Mouse (Mus musculus): ENCODE measurements around the gene Mmp11. TPM values are rescaled to one million over a fixed set of nuclear protein-coding genes. Genes with fewer than 3 reads are reported as not detected.

Gene Mmp11
- total RNA-seq (2021) = 1 to 10 TPM; 5.0 to 5.2 TPM
- long read RNA-seq, experiment 1, transcript Mmp11-201 (8 exons, 2,288 nt) = major isoform, 6 of 8 reads
- long read RNA-seq, experiment 1, partial matches to known transcripts = 0 of 8 reads
- long read RNA-seq, experiment 1, other reads (novel, unspliced or antisense) = 1 of 8 reads
- long read RNA-seq, experiment 2, partial matches to known transcripts = 2 of 4 reads
- long read RNA-seq, experiment 2, other reads (novel, unspliced or antisense) = 1 of 4 reads

DNA sequence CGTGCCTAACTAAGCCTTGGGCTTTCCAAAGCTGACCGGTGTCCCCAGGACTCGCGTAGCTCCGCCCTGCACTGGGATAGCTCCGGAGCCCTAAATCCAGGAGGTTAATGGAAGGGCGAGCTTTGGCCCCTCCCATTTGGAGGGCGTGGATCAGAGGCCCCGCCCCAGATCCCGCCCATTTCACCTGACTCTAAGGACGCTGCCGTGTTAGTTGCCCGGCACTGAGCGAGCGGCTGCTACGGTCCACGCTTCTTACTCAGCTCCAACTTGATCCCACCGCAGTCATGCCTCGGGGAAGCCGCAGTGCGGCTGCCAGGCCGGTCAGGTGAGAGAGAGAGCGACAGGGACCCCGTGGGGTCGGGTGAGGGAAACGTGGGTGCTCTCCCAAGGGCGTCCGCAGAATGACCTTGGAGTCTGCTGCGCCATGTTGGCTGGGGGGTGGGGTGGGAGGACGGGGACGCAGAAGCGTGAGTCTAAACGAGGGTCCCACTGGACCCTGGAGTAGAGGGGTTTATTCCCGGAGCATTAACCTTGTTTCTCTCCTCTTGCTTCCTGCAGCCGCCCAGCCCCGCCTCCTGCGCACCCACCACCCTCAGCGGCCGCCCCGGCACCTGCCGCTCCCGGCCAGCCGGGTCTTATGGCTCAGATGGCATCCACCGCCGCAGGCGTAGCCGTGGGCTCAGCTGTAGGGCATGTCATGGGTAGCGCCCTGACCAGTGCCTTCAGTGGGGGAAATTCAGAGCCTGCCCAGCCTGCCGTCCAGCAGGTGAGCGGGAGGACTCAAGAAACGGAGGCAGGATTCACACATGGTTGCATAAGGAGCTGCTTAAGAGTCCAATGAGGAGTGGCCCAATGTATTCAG, at the start of gene Mmp11:
TSS of gene Mmp11 (minus strand) at position 817 of the 862 bp plus-strand sequence.
- peak; percentile 79 to 80 for DNase-seq

DNA sequence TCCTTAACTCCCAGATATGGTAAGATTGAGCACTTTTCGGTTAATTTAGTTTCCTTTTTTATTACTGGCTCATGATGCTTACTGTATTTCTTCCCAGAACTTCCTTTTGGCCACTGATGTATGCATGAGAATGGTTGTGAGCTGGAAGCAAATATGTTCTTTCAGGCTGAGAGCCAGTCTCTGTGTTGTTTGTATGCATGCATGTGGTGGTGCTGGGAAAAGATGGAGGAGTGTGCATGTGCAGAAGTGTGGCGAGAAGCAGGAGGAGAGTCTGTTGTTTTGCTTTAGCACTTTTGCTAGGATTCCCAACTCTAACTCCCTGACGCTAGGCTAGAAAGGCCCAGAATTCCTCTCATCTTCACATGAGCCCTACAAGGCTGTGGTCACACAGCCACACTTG, 43.1 kb upstream of the Mmp11 start:
- no peak for DNase-seq

DNA sequence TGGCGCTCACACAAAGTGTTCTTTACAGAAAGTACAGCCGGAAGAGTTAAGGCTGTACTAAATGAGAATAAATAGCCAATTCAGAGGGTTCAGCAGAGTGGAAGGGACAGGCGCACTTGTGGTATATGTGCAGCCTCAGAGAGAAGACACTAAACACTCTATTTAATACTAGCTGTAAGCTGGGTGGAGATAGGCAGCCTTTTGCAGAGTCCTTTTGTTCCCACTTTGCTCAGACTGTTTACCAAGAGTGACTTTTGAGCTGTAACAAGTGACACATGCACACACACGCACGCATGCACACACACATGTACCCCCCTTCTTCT, 42.5 kb upstream of the Mmp11 start:
- no peak for DNase-seq

DNA sequence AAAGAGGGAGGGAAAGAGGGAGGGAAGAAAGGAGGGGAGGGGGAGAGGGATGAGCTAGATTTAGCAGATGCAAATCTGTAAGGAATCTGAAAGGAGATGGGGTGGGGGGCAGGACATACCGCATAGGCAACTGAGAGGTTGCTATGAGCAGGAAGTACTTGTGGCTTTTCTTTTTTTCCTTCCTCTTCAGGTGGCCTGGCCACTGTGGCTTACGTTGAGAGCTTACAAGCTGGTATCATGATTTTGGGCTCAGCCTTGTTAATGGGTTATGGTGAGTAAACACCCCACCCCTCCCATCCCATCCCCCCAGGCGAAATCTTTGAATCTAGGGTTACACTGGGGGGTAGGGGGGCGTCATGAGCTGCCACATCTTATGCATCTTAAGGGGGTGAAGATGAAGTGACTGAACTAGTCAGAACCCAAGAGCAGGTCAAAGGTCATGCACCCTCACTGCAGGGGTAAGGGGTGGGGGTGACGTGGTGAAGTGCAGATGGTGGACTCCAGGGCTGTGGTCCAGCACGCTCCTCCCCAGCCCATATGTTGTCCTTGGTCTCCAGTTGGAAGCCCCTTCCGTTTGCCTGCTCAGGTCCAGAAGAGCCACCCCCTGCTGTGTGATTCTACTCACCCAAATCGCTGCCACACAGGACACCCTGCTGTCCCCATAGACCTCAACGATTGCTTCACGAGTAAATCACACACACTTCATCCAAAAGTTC, 42.0 kb upstream of the Mmp11 start:
- no peak for DNase-seq

DNA sequence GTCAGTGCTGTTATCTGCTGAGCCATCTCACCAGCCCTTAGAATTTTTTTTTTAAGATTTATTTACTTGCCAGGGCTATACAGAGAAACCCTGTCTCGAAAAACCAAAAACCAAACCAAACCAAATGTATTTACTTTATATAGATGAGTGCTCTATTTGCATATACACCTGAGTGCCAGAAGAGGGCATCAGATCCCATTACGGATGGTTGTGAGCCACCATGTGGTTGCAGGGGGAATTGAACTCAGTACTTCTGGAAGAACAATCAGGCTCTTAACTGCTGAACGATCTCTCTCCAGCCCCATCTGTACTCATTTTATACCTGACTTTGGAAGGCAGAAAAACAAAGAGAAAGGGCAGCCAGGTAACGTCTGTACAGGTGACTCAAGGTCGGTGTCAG, 38.9 kb upstream of the Mmp11 start:
- no peak for DNase-seq

DNA sequence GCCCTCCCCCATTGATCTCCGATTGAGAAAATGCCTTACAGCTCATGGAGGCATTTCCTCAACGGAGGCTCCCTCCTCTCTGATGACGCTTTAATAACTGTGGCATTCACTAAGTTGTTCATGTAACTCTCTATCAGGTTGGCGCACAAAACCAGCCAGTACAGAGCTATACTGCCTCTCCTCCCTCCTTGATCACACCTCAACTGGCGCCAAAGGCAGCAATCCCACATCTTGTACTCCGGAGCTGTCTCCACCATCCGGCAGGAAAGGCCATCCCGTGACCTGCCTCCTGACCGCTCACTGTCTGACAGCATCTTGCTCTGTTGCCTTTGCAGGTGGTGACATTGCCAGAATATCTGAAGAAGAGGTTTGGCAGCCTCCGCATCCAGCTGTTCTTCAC, 37.5 kb upstream of the Mmp11 start:
- DNase-seq = no peak

DNA sequence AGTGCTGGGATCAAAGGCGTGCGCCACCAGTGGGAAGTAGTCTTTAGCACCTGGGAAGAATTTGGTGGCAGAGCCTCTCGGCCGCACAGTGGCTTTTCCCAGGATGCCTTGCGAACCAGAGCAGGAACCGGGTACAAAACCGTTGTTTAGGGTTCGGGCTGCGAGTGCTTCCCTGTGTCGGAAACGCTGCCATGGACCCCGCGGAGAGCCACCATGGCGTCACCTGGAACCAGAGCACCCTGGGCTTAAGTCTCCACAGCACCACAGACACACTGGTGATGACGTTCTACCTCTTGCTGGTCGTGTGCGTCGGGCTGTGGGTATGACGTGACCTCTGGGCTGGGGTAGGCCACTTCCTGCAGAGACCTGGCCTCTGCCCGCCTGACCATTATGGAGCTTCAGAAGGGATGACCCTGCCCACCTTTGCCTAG, 18.1 kb upstream of the Mmp11 start, which contains the start of gene Gm5134:
TSS of gene Gm5134 (plus strand) at position 134 of the 431 bp plus-strand sequence.
- no peak for DNase-seq

DNA sequence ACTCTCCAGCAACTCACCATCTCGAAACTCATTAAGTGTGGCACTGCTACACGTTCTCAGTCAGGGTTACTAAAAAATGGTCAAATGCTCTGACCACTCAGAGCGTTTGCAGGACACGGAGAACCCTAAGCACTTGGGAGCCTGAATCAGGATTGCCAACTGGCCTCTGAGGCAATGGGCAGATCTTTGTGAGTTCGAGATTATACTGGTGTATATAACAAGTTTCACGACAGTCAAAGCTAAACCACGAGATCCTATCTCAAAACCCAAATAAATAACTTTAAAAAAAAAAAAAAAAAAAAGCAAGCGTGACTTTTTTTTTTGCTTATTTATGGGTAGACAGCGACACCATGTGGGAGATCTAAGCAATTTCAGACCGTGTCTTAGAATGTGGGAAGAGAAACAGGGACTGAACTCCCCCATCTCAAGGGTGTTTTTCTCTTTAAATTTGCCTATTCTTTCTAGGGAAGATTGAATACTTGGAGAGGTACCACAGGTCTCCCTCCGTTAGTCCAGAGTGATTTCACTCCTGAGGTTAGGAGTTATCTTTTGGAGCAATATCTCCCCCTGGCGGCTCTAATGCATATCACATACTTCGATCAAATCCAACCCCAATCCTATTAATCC, 15.2 kb upstream of the Mmp11 start:
- peak in 1 of 2 experiments; percentile 78 for DNase-seq

DNA sequence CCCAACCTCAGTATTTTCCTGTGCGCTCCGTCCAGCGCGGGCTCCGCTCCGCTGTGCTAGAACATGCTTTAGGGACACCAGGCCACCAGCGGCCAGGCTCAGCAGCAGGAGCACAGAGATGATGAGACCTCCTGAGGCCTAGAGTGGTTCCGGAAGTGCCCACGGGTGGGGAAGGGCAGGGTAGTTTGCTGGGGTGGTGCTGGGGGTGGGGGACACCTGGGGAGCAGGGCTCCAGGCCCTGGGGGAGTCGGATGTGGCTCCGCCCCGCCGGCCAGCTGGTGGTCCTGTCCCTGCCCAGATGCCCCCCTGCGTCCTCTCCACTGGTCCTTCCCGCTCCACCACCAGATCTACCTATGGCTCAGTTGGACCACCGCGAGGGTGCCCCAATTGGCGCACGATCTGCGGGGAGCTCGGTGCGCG, 14.5 kb upstream of the Mmp11 start:
- DNase-seq = no peak

DNA sequence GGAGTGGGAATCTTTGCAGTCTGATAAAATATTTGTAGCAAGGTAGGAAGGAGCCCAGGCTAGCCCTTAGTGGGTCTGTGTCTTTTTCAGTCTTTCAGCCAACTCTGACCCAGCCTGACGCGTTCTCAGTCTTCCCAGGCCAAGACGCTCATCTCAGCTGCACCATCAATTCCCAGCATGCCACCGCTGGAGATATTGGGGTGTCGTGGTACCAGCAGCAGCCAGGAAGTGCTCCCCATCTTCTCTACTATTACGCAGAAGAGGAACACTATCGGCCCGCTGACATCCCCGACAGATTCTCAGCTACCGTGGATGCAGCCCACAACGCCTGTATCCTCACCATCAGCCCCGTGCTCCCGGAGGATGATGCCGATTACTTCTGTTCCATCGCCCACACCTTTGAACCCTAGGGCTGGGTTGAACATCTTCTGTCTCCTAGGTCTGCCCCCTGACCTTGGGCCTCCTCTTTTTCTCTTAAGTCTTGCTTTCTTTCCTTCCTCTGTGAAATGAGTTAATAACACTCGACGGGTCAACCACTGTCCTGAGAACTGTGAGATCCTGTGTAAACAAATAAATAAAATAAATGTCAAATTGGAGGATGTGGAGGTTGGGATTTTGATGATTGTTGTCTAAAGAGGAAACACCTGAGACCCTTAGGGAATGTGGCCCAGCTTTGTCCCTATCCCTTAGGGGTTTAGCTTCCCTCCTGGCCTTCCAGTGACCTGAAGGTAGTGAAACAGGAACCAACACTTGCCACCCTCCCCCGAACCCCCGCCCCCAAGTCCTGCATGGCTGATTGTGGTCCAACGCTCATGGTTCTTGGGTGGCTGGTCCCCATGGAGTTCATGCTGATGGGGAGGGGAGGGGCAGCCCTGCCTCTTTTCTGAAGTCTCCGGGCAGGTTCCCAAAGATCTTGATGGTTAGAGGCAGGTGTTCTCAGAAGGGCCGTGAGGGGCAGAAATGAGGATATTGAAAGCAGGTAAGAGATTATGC, 13.1 kb upstream of the Mmp11 start:
- no peak for DNase-seq

DNA sequence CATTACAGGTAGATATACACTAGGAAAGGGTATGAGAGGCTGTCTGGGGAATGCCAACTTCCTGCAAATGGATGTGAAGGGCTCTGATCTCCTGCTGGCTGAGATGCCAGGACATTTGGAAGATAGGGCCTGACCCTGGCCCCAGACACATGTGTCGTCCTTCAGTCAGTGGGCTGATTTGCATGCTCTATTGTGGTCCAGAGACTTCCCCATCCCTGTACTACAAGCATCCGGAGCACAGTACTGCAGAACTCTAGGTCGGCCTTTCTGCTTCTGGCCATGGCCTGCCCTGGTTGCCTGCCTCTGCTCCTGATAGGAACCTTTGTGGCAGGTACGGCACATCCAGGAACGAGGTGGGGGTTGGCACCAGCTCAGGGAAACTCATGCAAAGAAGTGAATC, 11.8 kb upstream of the Mmp11 start:
- no peak for DNase-seq

DNA sequence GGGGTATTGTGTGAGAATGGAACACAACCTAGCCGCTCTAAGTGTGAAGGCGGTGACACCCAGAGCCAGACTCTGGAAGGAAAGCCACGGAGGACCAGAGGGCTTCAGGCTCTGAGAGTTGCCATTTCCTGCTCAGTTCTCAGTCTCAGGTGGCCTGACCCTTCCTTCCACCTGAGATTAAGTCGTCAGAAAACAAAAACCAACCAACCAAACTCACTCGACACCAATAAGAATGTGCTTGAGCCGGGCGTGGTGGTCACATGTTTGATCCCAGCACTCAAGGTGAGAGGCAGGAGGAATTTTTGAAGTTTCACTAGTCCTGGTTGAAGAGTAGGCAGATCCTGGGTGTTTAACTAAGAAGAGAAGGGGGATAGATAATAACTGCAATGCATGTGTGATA, 9.6 kb upstream of the Mmp11 start:
- no peak for DNase-seq

DNA sequence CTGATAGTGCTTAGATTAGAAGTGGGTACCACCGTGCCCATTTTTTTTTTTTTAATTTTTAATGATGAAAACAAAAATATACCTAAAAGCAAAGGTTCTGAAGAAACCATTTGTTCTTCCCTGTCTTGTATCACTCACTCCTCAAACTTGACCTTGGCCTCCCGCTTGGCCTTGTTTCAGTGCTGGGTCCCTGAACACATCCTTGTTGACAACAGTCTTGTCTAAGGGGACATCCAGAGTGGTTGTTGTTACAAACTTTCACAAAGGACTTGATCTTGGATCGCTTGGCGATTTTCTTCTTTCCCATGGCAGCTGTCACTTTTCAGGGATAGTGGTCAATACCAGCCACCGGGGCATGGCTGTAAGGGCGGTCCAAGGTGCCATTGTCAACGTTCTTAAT, 8.9 kb upstream of the Mmp11 start:
- DNase-seq = no peak

DNA sequence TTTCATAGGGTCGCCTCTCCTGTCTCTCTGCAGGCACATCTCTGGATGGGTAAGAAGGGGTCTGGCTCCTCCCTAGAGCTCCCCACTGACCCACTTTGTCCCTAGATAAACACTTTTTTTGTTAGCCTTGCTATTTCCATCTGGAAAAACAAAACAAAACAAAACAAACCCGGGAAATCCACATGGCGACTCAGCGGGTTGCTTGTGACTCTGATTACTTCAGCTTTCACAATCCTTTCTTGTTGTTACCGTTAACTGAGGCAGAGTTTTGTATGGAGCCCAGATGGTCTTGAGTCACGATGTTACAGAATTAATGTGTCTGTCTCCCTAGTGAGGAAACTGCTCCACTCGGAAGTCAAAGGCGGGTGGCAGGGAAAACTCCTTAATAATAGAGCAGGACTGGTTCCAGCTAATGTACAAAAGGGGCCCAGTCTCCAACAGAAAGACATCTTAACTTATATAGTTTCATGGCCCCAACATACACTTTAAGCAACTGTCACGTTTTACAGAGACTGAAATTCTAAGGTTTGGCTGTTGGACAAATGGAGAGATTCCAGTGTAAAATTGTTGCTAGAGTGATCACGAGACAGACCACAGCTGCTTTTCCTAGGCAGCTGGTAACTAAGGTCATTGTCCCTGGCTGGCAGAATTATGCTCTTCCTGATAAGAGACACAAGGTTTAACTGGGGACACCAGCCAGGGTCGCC, 7.9 kb upstream of the Mmp11 start:
- DNase-seq = peak in 1 of 2 experiments; percentile 56

DNA sequence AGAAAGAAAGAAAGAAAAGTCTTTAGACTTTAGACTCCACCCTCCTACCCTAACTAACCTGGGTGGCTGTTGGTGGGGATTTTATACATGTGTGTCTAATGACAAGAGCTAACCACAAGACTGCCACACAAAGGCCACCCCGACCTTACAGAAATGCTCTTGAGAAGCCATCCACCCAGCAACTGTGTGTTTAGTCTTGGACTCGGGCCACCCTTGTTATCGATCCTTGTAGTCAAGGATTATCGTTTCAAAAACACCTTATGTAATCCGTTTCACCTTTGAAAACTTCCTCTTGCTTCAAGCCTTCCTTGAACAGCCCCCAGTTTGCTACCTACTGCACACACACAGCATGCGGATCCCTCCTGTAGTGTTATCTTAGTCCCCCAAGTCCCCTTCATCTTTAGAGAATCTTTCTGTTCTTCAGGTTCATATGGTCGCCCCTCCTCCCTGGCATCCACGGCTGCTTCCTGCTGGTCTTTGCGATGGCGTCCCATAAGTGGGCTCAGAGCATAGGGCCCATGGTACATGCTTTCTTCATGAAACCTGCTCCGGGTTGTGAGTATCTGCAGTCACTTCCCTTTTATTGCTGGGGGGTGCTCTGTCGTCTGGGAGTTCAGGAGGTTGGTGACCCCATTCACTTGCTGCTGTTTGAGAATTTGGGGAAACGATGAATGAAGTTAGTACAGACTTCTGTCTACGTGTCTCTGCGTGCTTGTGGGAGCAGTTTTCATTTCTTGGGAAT, 6.6 kb upstream of the Mmp11 start, which contains the start of gene Vpreb3:
TSS of gene Vpreb3 (plus strand) at position 322 of the 742 bp plus-strand sequence.
- no peak for DNase-seq

DNA sequence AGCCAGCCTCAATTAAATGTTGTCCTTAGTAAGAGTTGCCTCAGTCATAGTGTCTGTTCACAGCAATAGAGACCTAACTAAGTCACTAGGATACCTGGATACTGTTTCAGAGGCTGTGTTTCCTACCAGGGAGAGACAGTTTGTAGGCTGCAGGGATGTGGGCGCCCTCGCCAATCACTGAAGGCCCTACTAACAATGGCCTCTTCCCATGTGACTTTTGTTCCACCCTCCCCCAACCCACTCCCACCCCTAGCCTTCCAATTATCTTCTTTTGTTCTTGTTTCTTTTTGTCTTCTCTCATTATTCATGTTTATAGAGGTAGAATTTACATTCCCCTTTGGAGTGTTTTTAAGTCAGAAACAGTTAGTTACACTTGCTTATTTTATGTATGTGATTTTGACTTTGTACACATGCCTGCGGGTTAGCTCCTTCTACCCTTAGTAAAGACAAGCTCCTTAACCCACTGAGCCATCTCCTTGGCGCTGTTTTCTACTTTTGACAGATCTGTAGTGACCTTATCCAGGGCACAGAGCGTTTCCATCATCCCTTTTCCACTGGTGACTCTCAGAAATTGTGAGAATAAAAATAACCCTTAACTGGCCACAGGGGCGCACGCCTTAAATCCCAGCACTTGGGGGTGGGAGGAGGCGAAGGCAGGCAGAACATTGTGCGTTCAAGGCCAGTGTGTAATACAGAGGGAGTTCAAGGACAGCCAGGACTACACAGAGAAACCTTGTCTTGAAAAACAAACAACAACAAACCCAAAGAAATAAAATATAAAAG, 4.9 kb upstream of the Mmp11 start:
- no peak for DNase-seq

DNA sequence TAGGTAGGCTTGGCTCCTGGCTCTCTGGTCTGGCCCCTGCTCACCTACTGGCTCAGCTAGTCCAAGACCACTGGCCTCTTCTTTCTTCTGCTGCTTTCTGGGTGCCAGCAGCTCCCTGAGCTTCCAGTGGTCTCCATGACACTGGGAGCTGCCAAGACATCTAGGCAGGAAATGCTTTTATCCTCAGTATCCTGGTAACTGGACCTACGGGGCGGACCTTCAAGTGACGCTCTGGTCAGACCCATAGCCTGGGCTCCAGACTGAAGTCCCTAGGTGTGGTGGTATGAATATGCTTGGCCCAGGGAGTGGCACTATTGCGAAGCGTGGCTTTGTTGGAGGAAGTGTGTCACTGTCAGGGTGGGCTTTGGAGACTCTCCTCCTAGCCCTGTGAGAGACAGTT, 4.2 kb upstream of the Mmp11 start, which contains the start of gene Gm867:
TSS of gene Gm867 (minus strand) at position 153 of the 400 bp plus-strand sequence.
- no peak for DNase-seq

DNA sequence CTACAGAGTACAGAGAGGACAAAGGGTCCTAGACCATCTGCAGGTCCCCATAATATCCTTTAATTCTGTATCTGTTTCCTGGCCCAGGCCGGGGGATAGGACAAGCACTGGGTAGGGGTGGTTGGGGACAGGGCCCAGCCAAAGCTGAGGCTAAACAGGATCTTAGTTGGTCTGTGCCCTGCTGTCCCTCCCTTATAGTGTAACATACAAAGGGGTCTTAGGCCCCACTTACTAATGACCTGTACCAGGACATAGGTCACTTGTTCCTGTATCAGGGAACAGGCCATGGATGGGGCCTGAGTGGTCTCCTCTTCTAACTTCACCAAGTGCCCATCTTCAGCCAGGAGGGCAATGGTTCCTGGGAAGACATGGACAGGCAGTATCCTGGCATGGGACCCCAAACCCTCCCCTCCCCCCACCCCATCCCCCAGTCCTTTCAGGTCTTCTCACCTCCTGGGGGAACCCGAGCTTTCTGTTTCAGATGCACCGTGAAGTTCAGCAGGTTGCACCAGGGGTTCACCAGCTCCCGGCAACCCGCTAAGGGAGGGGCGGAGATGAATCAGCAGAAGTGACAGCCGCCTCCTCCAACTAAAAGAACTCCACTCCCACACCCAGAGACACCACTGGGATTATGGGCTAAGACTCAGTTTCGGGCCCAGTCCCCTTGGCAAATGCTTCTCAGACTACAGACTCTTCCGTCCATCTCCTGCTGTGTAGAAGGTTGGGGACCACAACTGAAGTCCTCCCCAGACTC, 3.4 kb upstream of the Mmp11 start:
- DNase-seq = no peak

Measured in heart, adult 18-20 months (tissue).